Mouse (Mus musculus): ENCODE measurements around the gene Cct8.
"Not testable (repeated sequence)": the region's sequence is repeated elsewhere in the genome, so short reads cannot be mapped to it uniquely, and the experiment has no call there.

Cct8 gene

DNA sequence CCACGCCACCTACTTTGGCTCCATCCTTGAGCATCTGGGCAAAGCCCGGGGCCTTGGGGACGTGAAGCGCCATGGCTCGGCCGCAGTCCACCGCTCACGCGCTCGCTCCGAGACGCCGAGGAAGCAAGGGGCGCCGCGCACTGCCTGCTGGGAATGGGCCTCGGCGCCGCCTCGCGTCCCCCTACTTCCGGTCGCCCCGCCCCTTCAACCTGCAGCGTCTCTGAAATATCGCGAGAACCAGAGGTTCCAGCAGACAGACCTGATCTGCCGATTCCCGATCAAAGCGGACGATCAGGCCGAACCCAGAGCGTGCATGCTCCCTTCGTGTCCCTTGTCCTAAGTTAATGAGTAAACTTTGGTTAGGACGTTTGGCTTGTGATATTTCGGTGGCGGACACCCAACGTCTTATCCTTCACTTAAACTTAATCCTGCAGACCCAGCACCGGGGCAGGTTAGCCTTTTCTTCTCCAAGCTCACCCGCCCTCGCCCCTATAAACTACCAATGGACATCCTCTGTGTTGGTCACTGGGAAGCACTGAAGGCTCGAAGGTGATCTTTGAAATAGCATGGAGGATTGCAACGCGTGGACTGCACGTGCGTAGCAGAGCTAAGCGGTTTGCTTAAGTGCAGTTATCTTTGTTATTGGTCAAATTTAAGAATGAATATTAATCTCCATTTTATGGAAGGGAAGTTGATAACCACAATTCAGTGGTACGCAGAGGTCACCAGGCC lies at the start of gene Cct8:
Cct8 (minus strand) TSS at position 158 of the 732 bp plus-strand sequence.
- DNase-seq (ENCODE audit: low read depth, low spot score), result peak; percentile 98

GRCm38 (mm10) chr16:87528755-87529154 lies 33.1 kb upstream of the Cct8 start:
- DNase-seq (ENCODE audit: low read depth, low spot score), result no peak

- DNase-seq (ENCODE audit: low read depth, low spot score), result no peak
Measured at GRCm38 (mm10) chr16:87527553-87528249, 32.0 kb upstream of the Cct8 start.

DNA sequence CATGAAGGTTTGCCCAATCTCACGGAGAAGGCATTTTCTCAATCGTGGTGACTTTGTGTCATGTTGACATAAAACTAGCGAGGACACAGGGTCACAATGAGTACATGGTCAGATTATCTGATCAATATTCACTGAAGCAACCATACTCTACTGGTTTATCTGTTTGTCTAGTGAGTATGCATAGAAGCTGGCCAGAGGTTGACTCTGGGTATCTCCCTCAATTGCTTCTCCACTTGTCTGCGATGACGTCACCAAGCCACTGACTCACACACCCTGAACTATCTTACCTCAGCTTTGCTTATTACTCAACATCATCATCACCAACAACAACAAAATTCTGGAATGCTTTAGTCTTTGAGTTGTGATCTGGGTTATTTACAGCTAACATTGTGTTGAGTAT lies 28.6 kb upstream of the Cct8 start:
- no peak for DNase-seq (ENCODE audit: low read depth, low spot score)

- DNase-seq (ENCODE audit: low read depth, low spot score), result no peak
Measured at GRCm38 (mm10) chr16:87512331-87512730, 16.7 kb upstream of the Cct8 start.

DNA sequence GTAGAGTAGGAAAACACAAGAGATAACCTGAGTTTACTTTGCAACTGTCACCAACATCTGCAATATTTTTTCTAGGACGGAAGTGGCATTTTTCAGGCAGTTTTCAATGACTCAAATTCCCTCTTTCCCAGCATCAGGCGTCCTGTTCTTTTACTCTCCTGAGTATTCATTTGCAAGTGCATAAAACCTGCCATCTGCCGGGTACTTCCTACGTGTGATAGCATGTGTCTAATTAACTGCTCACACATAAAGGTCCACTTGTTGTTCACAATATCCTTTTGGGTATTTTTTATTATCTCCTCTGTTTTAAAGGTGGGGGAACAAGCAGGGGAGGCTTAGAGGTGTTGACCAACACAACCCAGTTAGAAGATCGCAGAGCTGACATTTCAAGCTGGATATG lies 16.0 kb upstream of the Cct8 start:
- no peak for DNase-seq (ENCODE audit: low read depth, low spot score)

GRCm38 (mm10) chr16:87501304-87502078 lies 5.8 kb upstream of the Cct8 start:
- DNase-seq (ENCODE audit: low read depth, low spot score), result no peak

DNA sequence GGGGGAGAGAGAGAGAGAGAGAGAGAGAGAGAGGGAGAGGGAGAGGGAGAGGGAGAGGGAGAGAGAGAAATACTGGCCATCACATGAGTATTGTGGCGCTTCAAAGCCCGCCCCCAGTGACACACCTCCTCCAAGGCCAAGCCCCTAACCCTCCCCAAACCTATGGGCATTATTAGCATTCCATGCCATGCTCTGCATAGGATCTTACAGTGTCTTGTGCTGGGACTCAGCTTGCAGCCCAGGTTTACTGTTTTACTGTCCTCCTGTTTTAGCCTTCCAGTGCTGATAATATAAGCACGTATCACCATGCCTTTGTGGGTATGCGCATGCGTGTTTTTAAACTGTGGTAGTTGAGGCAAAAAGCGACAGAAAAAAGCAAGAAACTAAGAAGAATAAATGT lies 3.9 kb upstream of the Cct8 start:
- DNase-seq (ENCODE audit: low read depth, low spot score), result no peak

- DNase-seq (ENCODE audit: low read depth, low spot score), result no peak
Measured at GRCm38 (mm10) chr16:87497171-87497570, 1.5 kb upstream of the Cct8 start.

DNA sequence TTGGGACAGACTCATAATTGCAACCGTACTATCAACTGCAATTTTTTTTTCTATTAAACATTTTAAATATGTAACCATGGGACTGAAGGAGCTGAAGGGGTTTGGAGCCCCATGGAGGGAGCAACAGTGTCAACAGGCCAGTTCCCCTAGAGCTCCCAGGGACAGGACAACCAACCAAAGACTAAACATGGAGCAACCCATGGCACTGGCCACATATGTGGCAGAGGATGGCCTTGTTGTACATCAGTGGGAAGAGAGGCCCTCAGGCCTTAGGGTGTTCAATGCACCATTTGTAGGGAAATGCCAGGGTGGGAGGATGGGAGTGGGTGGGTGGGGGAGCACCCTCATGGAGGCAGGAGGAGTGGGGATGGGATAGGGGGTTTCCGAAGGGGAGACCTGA lies 1.1 kb upstream of the Cct8 start:
- DNase-seq (ENCODE audit: low read depth, low spot score), result peak; percentile 34

- DNase-seq (ENCODE audit: low read depth, low spot score), result peak; percentile 20
Measured at GRCm38 (mm10) chr16:87494955-87495655, 568 bp downstream of the Cct8 start.

DNA sequence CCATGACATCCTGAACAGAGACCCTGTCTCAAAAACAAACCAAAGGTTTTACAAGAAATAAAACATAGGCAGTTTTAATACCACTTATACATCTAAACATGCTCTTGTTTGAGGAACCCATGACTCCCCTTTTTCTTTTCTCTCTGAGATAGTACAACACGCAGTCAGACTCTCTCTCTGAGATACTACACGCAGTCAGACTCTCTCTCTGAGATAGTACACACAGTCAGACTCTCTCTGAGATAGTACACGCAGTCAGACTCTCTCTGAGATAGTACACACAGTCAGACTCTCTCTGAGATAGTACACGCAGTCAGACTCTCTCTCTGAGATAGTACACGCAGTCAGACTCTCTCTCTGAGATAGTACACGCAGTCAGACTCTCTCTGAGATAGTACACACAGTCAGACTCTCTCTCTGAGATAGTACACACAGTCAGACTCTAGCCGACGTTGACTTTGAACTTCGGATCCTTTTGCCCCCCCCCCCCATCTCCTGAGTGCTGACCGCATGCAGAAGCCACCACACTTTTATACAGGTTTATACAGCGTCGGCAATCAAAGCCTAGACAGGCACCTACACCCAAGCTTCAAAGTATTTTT lies 3.4 kb downstream of the Cct8 start:
- DNase-seq (ENCODE audit: low read depth, low spot score), result not testable (repeated sequence)

GRCm38 (mm10) chr16:87488605-87489004 lies 7.1 kb downstream of the Cct8 start:
- no peak for DNase-seq (ENCODE audit: low read depth, low spot score)

GRCm38 (mm10) chr16:87486739-87487138 lies 8.9 kb downstream of the Cct8 start:
- DNase-seq (ENCODE audit: low read depth, low spot score), result no peak

- DNase-seq (ENCODE audit: low read depth, low spot score), result no peak
Measured at GRCm38 (mm10) chr16:87484367-87484766, 11.3 kb downstream of the Cct8 start.

- no peak for DNase-seq (ENCODE audit: low read depth, low spot score)
Measured at GRCm38 (mm10) chr16:87470579-87470978, 25.1 kb downstream of the Cct8 start.

DNA sequence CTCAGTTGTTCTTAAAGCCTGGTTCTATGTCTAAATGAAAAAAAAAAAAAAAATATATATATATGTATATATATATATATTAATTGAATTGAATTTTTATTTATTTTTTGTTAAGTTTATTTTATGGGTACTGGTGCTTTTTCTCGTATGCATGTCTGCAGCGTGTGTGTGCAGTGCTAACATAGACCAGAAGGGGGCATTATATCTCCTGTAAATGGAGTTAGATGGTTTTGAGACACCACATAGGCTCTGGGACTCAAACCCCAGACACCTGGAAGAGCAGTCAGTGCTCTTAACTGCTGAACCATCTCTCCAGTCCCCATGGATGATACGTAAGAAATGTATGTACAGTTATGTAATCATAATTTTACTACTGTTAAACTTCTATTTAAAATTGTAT lies 36.9 kb downstream of the Cct8 start:
- peak; percentile 41 for DNase-seq (ENCODE audit: low read depth, low spot score)

DNA sequence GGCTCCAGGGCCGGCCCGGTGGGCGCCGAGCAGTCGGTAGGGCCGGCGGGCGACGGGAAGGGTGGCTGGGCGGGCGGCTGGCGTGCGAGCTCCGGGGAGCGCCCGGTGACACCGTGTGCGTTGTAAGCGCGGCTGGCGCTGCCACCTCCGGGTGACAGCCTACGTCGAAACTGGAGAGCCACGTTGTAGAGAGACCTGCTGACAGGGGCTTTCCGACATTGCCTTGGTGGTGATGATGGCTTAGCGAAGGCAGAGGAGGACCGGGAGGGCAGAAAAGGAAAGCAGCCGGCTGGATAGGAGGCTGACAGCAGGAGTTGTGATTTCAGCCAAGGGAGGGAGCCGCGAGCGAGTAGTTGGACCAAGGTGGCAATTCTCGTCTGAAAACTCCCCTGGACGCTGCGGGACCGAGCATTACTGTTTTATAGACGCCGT lies 40.5 kb downstream of the Cct8 start:
- no peak for DNase-seq (ENCODE audit: low read depth, low spot score)

GRCm38 (mm10) chr16:87454419-87455179 lies 41.1 kb downstream of the Cct8 start, which contains the start of gene Usp16:
TSS of gene Usp16 (plus strand) at chr16:87454703.
- peak; percentile 92 for DNase-seq (ENCODE audit: low read depth, low spot score)

DNA sequence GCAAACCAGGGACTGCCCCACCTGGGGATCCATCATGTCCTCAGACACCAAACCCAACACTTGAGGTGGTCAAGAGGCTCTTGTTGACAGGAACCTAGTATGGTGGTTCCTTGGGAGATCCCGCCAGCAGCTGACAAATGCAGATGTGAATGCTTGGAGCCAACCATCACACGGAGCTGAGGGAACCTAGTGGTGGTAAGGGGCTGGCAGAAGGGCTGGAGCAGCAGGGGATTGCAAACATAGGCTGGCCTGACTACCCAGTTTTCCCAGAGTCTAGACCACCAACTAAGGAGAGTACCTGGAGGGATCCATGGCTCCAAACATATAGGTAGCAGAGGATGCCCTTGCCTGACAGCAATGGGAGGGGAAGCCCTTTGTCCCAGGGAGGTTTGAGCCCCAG lies 42.4 kb downstream of the Cct8 start:
- no peak for DNase-seq (ENCODE audit: low read depth, low spot score)

- DNase-seq (ENCODE audit: low read depth, low spot score), result no peak
Measured at GRCm38 (mm10) chr16:87445528-87445927, 50.1 kb downstream of the Cct8 start.

All from A20 (cell line).